Mouse (Mus musculus) gastrocnemius, postnatal 36 days (tissue): ENCODE measurements at regions not wholly inside any gene's neighbourhood (a gene's known extent, or its start where the extent isn't known, plus 50 kb on each side); places are given as distances from the start of the nearest gene placed in this dataset.

Source experiments
- DNase-seq, 2 experiments: peaks; one replicate each; pipeline ENCODE4 v3.0.0; 2022
- intact Hi-C: fragments of 180-260 bp; cut with DNase I; formaldehyde crosslinking; loops from one replicate; pipeline ENCODE4 v1.15.1; 2025

GRCm38 (mm10) chr3:147041201-147041600, 189.0 kb downstream of the Ttll7 start:
- no peak for DNase-seq
- intact Hi-C loops = no loop called here

- intact Hi-C loops = no loop called here
- no peak for DNase-seq
Observed at GRCm38 (mm10) chr3:147042911-147043310, 190.7 kb downstream of the Ttll7 start.

- DNase-seq = peak; percentile 14 to 42
- intact Hi-C loops = no loop called here
Observed at GRCm38 (mm10) chr3:147046634-147047033, 194.5 kb downstream of the Ttll7 start.

- DNase-seq = no peak
- intact Hi-C loops = no loop called here
Observed at GRCm38 (mm10) chr3:147054157-147054838, 202.1 kb downstream of the Ttll7 start.

- DNase-seq = no peak
- intact Hi-C loops = no loop called here
Observed at GRCm38 (mm10) chr3:147057874-147058273, 205.7 kb downstream of the Ttll7 start.

- intact Hi-C loops = no loop called here
- no peak for DNase-seq
Observed at GRCm38 (mm10) chr3:147060659-147061058, 208.5 kb downstream of the Ttll7 start.

GRCm38 (mm10) chr3:147062451-147062850, 210.3 kb downstream of the Ttll7 start:
- no peak for DNase-seq

GRCm38 (mm10) chr3:147063578-147064442, 211.6 kb downstream of the Ttll7 start:
- intact Hi-C loops = no loop called here
- DNase-seq = peak in 1 of 2 experiments; percentile 15

More at GRCm38 (mm10) chr3:147062451-147062850, 210.3 kb downstream of the Ttll7 start:
- intact Hi-C loops = no loop called here

- intact Hi-C loops = no loop called here
Observed at GRCm38 (mm10) chr3:147064443-147064868, 212.3 kb downstream of the Ttll7 start.

GRCm38 (mm10) chr3:147070972-147071371, 218.8 kb downstream of the Ttll7 start:
- DNase-seq = no peak
- intact Hi-C loops = no loop called here

More at GRCm38 (mm10) chr3:147064443-147064868, 212.3 kb downstream of the Ttll7 start:
- DNase-seq = no peak

- intact Hi-C loops = no loop called here
- DNase-seq = no peak
Observed at GRCm38 (mm10) chr3:147080197-147080596, 228.0 kb downstream of the Ttll7 start.

DNA sequence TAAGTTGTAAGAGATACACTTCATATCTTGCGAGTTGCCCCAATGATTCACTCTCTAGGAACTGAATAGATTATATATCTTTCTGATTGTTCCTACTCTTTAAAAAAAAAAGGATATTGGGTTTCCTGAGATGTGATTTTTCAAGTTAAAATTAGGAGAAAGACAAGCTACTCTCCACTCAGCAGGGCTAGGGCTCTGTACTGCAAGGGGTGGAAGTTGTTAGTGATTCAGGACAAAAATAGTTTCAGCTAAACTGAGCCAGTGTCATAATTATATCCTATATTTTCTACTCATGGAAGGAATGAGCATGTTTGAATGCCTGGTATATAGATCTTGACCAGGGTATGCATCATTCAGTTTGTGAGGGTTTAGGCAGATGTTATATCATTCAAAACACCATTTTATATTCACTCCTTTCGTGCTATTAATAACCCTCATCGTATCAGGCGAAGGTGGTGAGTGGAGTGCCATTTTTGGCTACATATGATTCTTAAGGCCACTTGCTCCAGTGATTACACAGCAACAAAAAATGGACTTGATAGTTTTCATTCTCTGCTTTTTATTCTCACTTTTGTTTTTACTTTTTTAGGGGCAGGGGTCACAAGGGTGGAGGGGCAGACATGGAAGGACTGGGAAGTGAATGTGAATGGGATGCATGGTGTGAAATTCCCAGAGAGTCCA, 228.7 kb downstream of the Ttll7 start:
- intact Hi-C loops = no loop called here
- DNase-seq = no peak

- intact Hi-C loops = no loop called here
Observed at GRCm38 (mm10) chr3:147081763-147082162, 229.6 kb downstream of the Ttll7 start.

GRCm38 (mm10) chr3:147082255-147082943, 230.2 kb downstream of the Ttll7 start:
- no peak for DNase-seq
- intact Hi-C loops = no loop called here

More at GRCm38 (mm10) chr3:147081763-147082162, 229.6 kb downstream of the Ttll7 start:
- no peak for DNase-seq

DNA sequence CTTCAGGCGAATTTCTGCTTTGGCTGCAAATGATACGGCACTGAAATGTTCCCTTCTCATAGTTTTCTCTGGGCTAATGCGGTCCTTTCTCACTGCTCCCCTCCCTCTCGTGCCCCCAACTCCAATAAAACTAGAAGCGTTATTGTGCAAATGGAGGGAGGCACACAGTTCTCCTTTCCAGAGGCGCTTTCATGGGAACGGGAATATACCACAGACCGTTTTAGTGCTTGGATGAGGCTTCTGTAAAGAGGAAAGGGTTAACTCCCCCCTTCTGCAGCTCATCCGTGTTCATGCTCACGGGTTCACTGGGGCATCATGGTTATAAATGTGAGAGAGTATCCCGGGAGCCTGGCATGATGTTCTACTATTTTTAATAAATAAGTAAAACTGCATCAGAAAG, 231.2 kb downstream of the Ttll7 start:
- no peak for DNase-seq
- intact Hi-C loops = no loop called here

DNA sequence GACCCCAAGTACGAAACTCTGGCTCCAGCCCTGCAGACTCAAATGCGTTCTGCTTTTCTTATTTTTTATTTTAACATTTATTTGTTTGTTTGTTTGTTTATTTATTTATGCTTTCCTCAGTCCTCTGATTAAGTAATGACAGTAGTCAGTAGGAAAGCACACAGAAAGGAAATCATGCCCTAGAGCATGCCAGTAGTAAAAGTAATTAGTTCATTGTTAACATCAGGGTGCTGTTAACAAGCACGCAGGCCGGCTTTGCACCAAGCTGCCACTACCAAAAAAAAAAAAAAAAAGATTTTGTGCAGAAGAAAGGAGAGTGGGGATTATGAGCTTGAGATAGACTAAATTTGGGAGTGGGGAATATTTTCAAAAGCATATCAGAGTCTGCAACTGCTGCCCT, 231.7 kb downstream of the Ttll7 start:
- DNase-seq = no peak
- intact Hi-C loops = no loop called here

- intact Hi-C loops = no loop called here
Observed at GRCm38 (mm10) chr3:147084624-147085189, 232.5 kb downstream of the Ttll7 start.

GRCm38 (mm10) chr3:147088171-147088570, 236.0 kb downstream of the Ttll7 start:
- no peak for DNase-seq
- intact Hi-C loops = no loop called here

More at GRCm38 (mm10) chr3:147084624-147085189, 232.5 kb downstream of the Ttll7 start:
- DNase-seq = no peak

- DNase-seq = no peak
- intact Hi-C loops = no loop called here
Observed at GRCm38 (mm10) chr3:147089716-147090115, 237.5 kb downstream of the Ttll7 start.
